Mouse (Mus musculus) mouse embryonic stem cell (cell line): ENCODE measurements around the gene Bcar3.

Experiments
- in situ Hi-C, 2 experiments: fragments of 300-500 bp; cut with MboI; formaldehyde crosslinking; loops; 1 replicate in 1 of 2; 3 replicates in 1 of 2; pipeline ENCODE4 v1.14.3; 2019 to 2020; ENCODE audit warnings: low sequenced_read_pairs in 2 of 2, low pct_unique_long_range_greater_than_20kb in 1 of 2, mixed read lengths in 1 of 2; ENCODE audit not compliant: unreplicated experiment in 1 of 2

Gene Bcar3

GRCm38 (mm10) chr3:122461512-122461881 lies 167.6 kb downstream of the Bcar3 start:
- in situ Hi-C loops, result loop anchor here in 1 of 2 experiments (5.0 kb wide), 1 partner anchor 149 kb away; no protein-coding TSS in a partner anchor

DNA sequence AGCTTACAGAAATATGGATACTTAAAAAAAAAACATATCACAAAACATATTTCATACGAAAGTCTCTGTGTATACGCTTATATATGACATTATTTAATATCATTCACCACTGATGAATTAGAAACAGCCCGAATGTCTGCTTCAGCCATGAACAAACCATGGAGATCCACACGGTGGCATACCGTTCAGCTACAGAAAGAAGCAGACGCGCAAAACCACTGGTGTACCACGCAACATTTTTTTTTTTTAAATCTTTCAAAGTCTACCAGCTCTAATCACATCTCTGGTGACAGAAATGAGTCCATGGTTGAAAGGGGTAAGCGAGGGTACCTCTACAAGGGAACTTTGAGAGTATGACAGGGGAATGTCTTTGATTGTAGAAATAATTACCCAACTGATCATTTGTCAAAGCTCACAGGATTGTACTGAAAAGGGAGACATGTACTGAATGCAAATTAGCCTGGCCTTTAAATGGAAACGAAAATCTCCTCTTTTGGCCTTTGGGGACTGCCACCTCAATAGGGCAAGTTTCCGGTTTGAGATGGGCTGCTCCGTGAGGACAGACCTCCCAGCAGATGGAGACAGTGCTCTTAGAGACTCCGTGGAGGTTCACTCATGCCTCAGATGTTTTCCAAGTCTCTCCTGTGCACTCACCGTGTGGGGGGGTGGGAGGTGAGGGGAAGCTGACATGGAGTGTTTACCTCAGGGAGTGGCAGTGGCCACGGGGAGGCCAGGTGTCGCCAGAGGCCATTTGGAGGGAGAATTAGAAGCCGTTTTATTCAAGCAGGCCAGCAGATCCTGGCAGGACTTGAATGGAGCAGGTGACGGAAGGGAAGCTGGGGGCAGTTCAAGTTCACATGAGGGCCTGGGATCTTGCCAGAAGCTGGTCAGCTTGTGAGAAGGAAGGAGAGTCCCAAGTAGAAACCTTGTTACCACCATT lies 168.3 kb downstream of the Bcar3 start:
- in situ Hi-C loops, result loop anchor here in 1 of 2 experiments (5.0 kb wide), 1 partner anchor 150 kb away; no protein-coding TSS in a partner anchor

GRCm38 (mm10) chr3:122463166-122463565 lies 169.2 kb downstream of the Bcar3 start:
- in situ Hi-C loops, result loop anchor here in 1 of 2 experiments (5.0 kb wide), 1 partner anchor 151 kb away; no protein-coding TSS in a partner anchor

- in situ Hi-C loops, result loop anchor here in 1 of 2 experiments (5.0 kb wide), 1 partner anchor 154 kb away; no protein-coding TSS in a partner anchor
Measured at GRCm38 (mm10) chr3:122466100-122466730, 172.3 kb downstream of the Bcar3 start.

GRCm38 (mm10) chr3:122467977-122468376 lies 174.0 kb downstream of the Bcar3 start:
- in situ Hi-C loops, result loop anchor here in 1 of 2 experiments (5.0 kb wide), 1 partner anchor 156 kb away; no protein-coding TSS in a partner anchor

GRCm38 (mm10) chr3:122470326-122471016 lies 176.5 kb downstream of the Bcar3 start:
- in situ Hi-C loops, result loop anchor here in 1 of 2 experiments (10.0 kb wide), 1 partner anchor 136 kb away; no protein-coding TSS in a partner anchor

GRCm38 (mm10) chr3:122471017-122471721 lies 177.2 kb downstream of the Bcar3 start:
- in situ Hi-C loops, result loop anchor here in 1 of 2 experiments (10.0 kb wide), 1 partner anchor 136 kb away; no protein-coding TSS in a partner anchor

DNA sequence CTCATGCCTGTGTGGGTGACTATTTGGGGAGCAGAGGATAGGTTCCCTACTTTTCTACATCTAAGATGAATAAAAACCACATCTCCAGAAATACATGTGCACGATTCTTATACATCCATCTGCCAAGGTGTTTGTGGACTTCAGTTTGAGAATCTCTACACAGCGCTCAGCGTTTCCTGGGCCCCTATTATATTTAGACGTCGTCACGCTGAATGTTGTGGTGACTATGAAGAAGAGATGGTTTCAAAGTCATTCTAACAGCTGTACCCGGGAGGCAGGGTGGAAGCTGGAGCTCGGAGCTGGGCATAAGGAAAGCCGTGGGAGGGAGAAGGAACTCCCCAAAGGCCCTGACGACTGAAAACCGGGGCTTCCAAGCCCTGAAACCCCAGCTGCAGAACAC lies 178.5 kb downstream of the Bcar3 start:
- in situ Hi-C loops, result loop anchor here in 1 of 2 experiments (10.0 kb wide), 1 partner anchor 138 kb away; no protein-coding TSS in a partner anchor

DNA sequence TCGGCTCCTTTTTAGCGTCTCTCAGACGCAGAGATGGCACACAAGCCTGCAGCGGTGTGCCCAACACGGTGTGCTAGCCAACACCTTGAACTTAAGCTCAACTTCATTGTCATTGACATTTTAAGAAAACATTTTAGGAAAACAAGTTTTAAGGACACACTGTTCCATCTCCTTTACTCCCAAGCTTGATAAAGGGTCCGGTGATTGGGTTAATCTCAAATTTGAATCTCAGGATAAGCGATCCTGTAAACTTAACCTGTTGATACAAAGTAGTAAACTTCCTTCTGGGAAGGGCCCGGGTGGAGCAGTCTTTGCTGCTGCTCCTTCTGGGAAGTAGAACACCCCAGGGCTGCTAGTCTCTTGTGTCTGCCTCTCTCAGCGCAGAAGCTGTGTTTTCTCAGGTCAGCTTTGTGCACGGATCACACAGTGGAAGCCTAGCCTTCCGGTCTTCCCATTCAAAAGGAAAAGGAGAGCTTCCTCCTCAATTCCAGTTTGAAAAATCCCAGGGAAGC lies 179.6 kb downstream of the Bcar3 start:
- in situ Hi-C loops, result loop anchor here in 1 of 2 experiments (10.0 kb wide), 1 partner anchor 139 kb away; no protein-coding TSS in a partner anchor

DNA sequence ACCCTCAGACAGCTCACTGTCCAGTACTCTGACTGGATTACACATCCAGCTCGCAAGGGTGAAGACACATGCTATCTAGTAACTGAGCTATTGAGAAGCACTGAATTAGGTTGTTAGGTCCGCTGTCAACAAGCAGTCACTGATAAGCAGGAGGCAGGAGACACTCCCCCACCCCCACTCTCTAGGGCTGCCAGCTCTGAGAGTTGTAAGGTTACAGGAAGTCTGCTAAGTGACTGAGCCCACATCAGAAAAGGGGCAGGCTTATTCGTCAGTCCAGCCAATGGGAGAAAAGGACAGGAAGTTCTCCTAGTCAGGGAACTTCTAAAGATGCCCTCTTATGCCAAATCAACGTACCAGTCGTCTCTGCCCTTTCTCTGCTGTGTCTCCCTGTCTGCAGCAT lies 180.1 kb downstream of the Bcar3 start:
- in situ Hi-C loops, result loop anchor here in 1 of 2 experiments (10.0 kb wide), 1 partner anchor 139 kb away; no protein-coding TSS in a partner anchor

DNA sequence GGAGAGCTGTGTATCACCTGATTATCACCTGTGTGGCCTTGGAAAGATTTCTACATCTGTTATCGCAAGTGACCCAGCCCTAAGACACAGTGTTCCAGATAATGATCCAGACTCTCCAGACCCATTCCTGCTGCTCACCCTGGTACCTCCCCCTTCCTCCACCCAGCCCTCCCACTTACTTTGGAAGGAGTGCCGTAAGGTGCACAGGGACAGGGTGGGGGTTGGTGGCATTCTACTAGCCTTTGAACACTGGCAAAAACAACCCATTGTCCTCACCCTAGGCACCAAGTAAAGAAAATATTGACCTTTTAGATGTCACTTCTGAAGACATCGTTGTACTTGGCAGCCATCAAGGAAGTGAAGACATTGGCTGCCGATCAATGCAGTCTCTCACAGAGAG lies 180.9 kb downstream of the Bcar3 start:
- in situ Hi-C loops, result loop anchor here in 1 of 2 experiments (10.0 kb wide), 1 partner anchor 140 kb away; no protein-coding TSS in a partner anchor

GRCm38 (mm10) chr3:122475735-122476134 lies 181.8 kb downstream of the Bcar3 start:
- in situ Hi-C loops, result loop anchor here in 1 of 2 experiments (10.0 kb wide), 1 partner anchor 141 kb away; no protein-coding TSS in a partner anchor

DNA sequence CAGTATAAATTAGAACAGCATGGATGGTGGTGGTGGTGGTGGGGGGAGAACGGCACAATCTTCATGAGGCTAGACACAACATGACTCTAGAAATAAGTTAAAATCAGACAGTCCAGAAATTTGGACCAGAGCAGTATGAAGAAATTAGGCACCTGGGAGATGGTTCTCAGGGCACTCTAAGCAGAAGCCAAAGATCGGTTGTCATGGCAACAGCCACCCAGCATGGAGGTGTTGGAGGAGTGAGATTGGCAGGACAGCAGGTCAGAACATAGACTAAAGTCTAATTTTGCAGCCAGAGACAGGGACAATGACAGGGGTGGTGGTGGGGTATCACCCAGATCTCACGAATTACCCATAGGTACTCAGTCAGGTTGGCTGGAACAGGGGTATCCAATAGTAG lies 182.7 kb downstream of the Bcar3 start:
- in situ Hi-C loops, result loop anchor here in 1 of 2 experiments (10.0 kb wide), 1 partner anchor 142 kb away; no protein-coding TSS in a partner anchor

DNA sequence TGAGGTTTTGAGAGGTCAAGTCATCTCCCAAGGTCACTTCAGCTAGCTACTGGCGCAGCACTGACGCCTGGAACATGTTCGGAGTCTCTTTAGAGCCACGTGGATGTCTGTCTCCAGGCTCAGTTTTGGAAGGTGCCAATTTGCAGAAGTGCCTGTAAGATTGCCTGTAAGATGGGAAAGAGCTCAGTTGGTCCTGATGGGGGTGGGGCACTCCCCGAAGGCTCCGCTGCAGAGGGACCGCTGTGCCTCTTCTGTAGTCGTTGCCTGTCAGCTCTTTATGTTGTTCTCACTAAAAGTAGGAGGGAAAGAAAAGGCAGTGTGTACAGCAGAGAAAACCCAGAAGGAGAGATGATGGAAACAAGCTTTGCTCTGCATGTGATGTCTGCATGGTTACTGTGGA lies 183.6 kb downstream of the Bcar3 start:
- in situ Hi-C loops, result loop anchor here in 1 of 2 experiments (10.0 kb wide), 1 partner anchor 143 kb away; no protein-coding TSS in a partner anchor

- in situ Hi-C loops, result loop anchor here in 1 of 2 experiments (10.0 kb wide), 1 partner anchor 144 kb away; no protein-coding TSS in a partner anchor
Measured at GRCm38 (mm10) chr3:122478735-122479134, 184.8 kb downstream of the Bcar3 start.

- in situ Hi-C loops, result no loop called here
Measured at GRCm38 (mm10) chr3:122480065-122480675, 186.2 kb downstream of the Bcar3 start.

DNA sequence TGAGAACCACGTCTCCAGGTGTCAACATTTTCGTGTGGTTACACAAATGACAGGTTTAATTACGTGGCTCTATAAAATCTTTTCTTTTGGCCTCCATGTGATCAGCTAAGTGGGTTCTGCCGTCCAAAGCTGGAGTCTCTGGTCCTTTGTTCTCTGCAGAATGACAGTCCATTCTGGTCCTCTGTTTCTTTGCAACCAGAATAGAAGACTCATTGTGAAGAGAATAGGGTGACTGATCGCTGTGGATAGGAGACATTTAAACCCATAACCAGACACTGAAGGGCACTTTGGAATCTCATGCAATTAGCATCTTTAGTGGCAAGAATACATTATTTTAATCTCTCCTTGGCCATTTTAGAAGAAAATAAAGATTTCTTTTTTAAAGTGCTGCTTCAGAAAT lies 187.1 kb downstream of the Bcar3 start:
- in situ Hi-C loops, result no loop called here
